Mouse (Mus musculus): ENCODE data around the gene Cdip1.

- TF ChIP-seq ZC3H11A (IDR thresholded peaks at IDR 0.05; ENCODE audit: borderline replicate concordance, low read depth, low read length) (no peak), ZNF384 (IDR thresholded peaks at IDR 0.05; ENCODE audit: low read depth, low read length) (no peak), CHD2 (IDR thresholded peaks at IDR 0.05; ENCODE audit: low read depth, low read length) (no peak), HCFC1 (IDR thresholded peaks at IDR 0.05; ENCODE audit: borderline replicate concordance, insufficient read depth, low read length) (no peak), MAFK (IDR thresholded peaks at IDR 0.05; ENCODE audit: insufficient read depth, low read depth, low read length) (no peak)
Observed at GRCm38 (mm10) chr16:4785706-4786105, 4.4 kb downstream of the Cdip1 start.
